Mouse (Mus musculus) liver, embryonic 14.5 days (tissue): Measurements from ENCODE around the gene Pax5. TPM values are rescaled to one million over a fixed set of nuclear protein-coding genes. Genes with fewer than 3 reads are reported as not detected.

ENCODE experiments used
- ATAC-seq: fragments of 200-750 bp; cut with Nextera tagmentation; 2 replicates; pipeline ENCODE4 v1.8.0; 2017; ENCODE audit warnings: moderate number of reproducible peaks, mild to moderate bottlenecking, moderate library complexity; ENCODE audit not compliant: insufficient read depth
- DNase-seq, 3 experiments: peaks; one replicate each; pipeline ENCODE4 v3.0.0-alpha.2; 2012 to 2013; ENCODE audit warnings: low read depth in 3 of 3, low spot score in 3 of 3
- H3K27ac ChIP-seq: fragments of 300-500 bp; sonication (generic); 2 replicates; pipeline ENCODE4 v1.5.1; 2014; ENCODE audit warnings: moderate library complexity, mild to moderate bottlenecking, control low read depth, inconsistent platforms
- H3K27me3 ChIP-seq: fragments of 300-500 bp; sonication (generic); 2 replicates; pipeline ENCODE4 v1.6.1; 2014; ENCODE audit warnings: mild to moderate bottlenecking, low read length, moderate library complexity; ENCODE audit not compliant: control insufficient read depth, insufficient read depth
- H3K36me3 ChIP-seq: fragments of 300-500 bp; sonication (generic); replicated peaks from 2 replicates; pipeline ENCODE4 v1.6.1; 2014; ENCODE audit warnings: low read depth; ENCODE audit not compliant: control insufficient read depth, insufficient read depth
- H3K4me1 ChIP-seq, 2 experiments: fragments of 200-500 bp in 1 of 2; fragments of 300-500 bp in 1 of 2; sonication (generic) in 1 of 2; replicated peaks; 2 replicates each; pipeline ENCODE4 v1.6.1; 2012 to 2014; ENCODE audit warnings: antibody characterized with exemption in 1 of 2, inconsistent platforms in 1 of 2, low read length in 1 of 2; ENCODE audit not compliant: control insufficient read depth in 2 of 2, insufficient read depth in 2 of 2
- H3K4me2 ChIP-seq: fragments of 300-500 bp; sonication (generic); 2 replicates; pipeline ENCODE4 v1.6.1; 2014; ENCODE audit warnings: low read depth, mild to moderate bottlenecking, control low read depth, moderate library complexity
- H3K4me3 ChIP-seq, 2 experiments: fragments of 200-500 bp in 1 of 2; fragments of 300-500 bp in 1 of 2; sonication (generic) in 1 of 2; 2 replicates each; pipeline ENCODE4 v1.5.1; 2012 to 2014; ENCODE audit warnings: low read depth in 2 of 2, low read length in 2 of 2, mild to moderate bottlenecking in 2 of 2, control low read depth in 1 of 2, inconsistent platforms in 1 of 2, moderate library complexity in 1 of 2; ENCODE audit not compliant: insufficient read depth in 1 of 2
- H3K9ac ChIP-seq: fragments of 300-500 bp; sonication (generic); replicated peaks from 2 replicates; pipeline ENCODE4 v1.6.1; 2014; ENCODE audit warnings: mild to moderate bottlenecking, control low read depth, moderate library complexity
- H3K9me3 ChIP-seq: fragments of 300-500 bp; sonication (generic); 2 replicates; pipeline ENCODE4 v1.6.1; 2016; ENCODE audit warnings: low read length, mixed read lengths; ENCODE audit not compliant: control insufficient read depth
- CTCF ChIP-seq: IDR thresholded peaks from 2 replicates; pipeline ENCODE4 v1.5.1; 2016; ENCODE audit warnings: antibody characterized with exemption, low read depth, control low read depth
- EP300 ChIP-seq: IDR thresholded peaks from 2 replicates; pipeline ENCODE4 v1.6.1; 2016; ENCODE audit warnings: antibody characterized with exemption, low read depth
- whole genome bisulfite sequencing: fragments of 180-500 bp; shearing (Covaris S2); extraction: QIAGEN DNeasy Blood & Tissue Kit; methylation state at CpG from one replicate; pipeline ENCODE4 v1.1.7; 2014; ENCODE audit not compliant: insufficient replicate concordance; 5-methylcytosine and 5-hydroxymethylcytosine counted together
- polyA plus RNA-seq, 2 experiments: library from polyadenylated mRNA; depleted of rRNA in 1 of 2; stranded (reverse) in 1 of 2; unstranded in 1 of 2; fragments of >200 nt; fragmentation: Nextera tagmentation in 1 of 2; extraction: Ambion mirVana in 1 of 2; gene quantifications; 2 replicates each; pipeline versions ENCODE4 v1.2.1 to v1.2.3; 2012 to 2014

Gene Pax5
- polyA plus RNA-seq, 2 experiments: 0.05 to 0.12 TPM

GRCm38 (mm10) chr4:44672216-44672937, 37.9 kb downstream of the Pax5 start:
- no peak overlapping the region for H3K9ac ChIP-seq
- ATAC-seq (no peak), DNase-seq (no peak)
- H3K4me2 ChIP-seq: no peak overlapping the region
- H3K27me3 ChIP-seq: no peaks in the 10 kb centered on the region
- H3K36me3 ChIP-seq: no peaks in the 10 kb centered on the region
- H3K4me3 ChIP-seq: no peak overlapping the region
- H3K27ac ChIP-seq: no peak overlapping the region
- no peaks in the 10 kb centered on the region for H3K9me3 ChIP-seq
- H3K4me1 ChIP-seq: no peaks in the 10 kb centered on the region
- 35% methylated on average over 10 of the region's 10 CpGs for WGBS
- no peak for TF ChIP-seq EP300
- peak; percentile 11; the same call in 1 of the 2 replicates for TF ChIP-seq CTCF

GRCm38 (mm10) chr4:44671486-44671885, 38.8 kb downstream of the Pax5 start:
- H3K36me3 ChIP-seq: no peaks in the 10 kb centered on the region
- H3K4me1 ChIP-seq: no peaks in the 10 kb centered on the region
- H3K27me3 ChIP-seq: no peaks in the 10 kb centered on the region
- no peak overlapping the region for H3K4me3 ChIP-seq
- no peaks in the 10 kb centered on the region for H3K9me3 ChIP-seq
- no peak overlapping the region for H3K4me2 ChIP-seq
- H3K27ac ChIP-seq: no peak overlapping the region
- no peak for TF ChIP-seq EP300
- no peak for TF ChIP-seq CTCF
- DNase-seq: no peak
- ATAC-seq: no peak
- H3K9ac ChIP-seq: no peak overlapping the region
- WGBS: 67% methylated on average over 3 of the region's 3 CpGs

GRCm38 (mm10) chr4:44671035-44671434, 39.3 kb downstream of the Pax5 start:
- H3K27ac ChIP-seq: no peak overlapping the region
- WGBS: 63% methylated on average over 2 of the region's 2 CpGs
- DNase-seq: no peak

GRCm38 (mm10) chr4:44670380-44670779, 39.9 kb downstream of the Pax5 start:
- ATAC-seq (no peak), DNase-seq (no peak)
- WGBS: 67% methylated on average over 4 of the region's 4 CpGs
- Histone ChIP-seq H3K36me3 (no peaks in the 10 kb centered on the region), H3K27ac (no peak overlapping the region), H3K4me3 (no peak overlapping the region), H3K9me3 (no peaks in the 10 kb centered on the region), H3K27me3 (peaks cover 4% of the 10 kb centered on the region), H3K4me1 (no peaks in the 10 kb centered on the region), H3K9ac (no peak overlapping the region), H3K4me2 (no peak overlapping the region)
- TF ChIP-seq EP300: no peak
- no peak for TF ChIP-seq CTCF

More at GRCm38 (mm10) chr4:44671035-44671434, 39.3 kb downstream of the Pax5 start:
- no peak overlapping the region for H3K4me2 ChIP-seq
- H3K9me3 ChIP-seq: no peaks in the 10 kb centered on the region
- H3K4me3 ChIP-seq: no peak overlapping the region
- H3K4me1 ChIP-seq: no peaks in the 10 kb centered on the region
- ATAC-seq: no peak
- H3K27me3 ChIP-seq: no peaks in the 10 kb centered on the region
- no peaks in the 10 kb centered on the region for H3K36me3 ChIP-seq
- TF ChIP-seq EP300 (no peak), CTCF (no peak)
- no peak overlapping the region for H3K9ac ChIP-seq

- H3K4me3 ChIP-seq: no peak overlapping the region
- ATAC-seq (no peak), DNase-seq (peak in 1 of 3 experiments; percentile 1)
- no peaks in the 10 kb centered on the region for H3K36me3 ChIP-seq
- WGBS: 61% methylated on average over 7 of the region's 7 CpGs
- H3K9ac ChIP-seq: no peak overlapping the region
- H3K27me3 ChIP-seq: peaks cover 11% of the 10 kb centered on the region
- no peaks in the 10 kb centered on the region for H3K9me3 ChIP-seq
- no peaks in the 10 kb centered on the region for H3K4me1 ChIP-seq
- no peak overlapping the region for H3K4me2 ChIP-seq
- TF ChIP-seq EP300: no peak
- TF ChIP-seq CTCF: peak; percentile 72
- no peak overlapping the region for H3K27ac ChIP-seq
These were observed 40.7 kb downstream of the Pax5 start for GRCm38 (mm10) chr4:44669485-44670181.
